Comparison of ENCODE assay signal across 8 mouse cellular contexts in the genomic region with DNA sequence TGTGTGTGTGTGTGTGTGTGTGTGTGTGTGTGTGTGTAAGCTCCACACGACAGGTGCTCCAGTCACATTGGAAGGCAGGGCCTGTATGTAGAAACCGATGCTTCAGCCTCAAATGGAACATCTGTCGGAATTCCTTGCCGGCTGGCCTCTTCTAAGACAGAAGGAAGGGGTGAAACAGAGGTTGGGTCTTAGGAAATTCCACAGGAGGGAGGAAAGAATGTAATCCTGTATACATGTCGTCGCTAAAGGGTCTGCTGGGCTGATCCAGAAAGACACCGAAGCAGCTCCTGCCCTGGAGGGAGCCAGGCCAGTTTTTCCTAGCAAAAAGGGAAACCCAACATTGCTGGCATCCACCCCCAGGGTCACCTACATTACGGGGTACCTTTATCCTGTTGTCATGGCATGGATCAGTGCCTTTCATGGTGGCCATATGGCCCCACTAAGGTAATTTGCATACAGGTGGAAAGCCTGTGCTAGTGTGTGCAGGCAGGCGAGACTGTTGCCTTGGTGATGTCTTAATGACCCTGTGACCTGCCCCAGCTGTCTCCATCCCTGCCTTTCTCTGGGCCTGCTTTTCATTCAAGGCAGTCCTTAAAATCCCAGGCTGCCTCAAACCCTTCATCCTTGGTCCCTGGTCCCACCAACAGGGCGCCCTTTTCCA. TPM values are rescaled to one million over a fixed set of nuclear protein-coding genes. Genes with fewer than 3 reads are reported as not detected.
DNase-seq lines count a peak whose midpoint lies in the region; ATAC-seq and TF ChIP-seq lines count a peak whose summit lies in the region.

No protein-coding gene starts in this region.

- DNase-seq in MEL (ENCODE audit: low read depth, low spot score): no peak
- DNase-seq in embryonic facial prominence, embryonic 10.5 days (ENCODE audit: low spot score): peak; percentile 69
- DNase-seq in kidney, adult 2 months: peak; percentile 67
- peak; percentile 96 for DNase-seq in midbrain, embryonic 11.5 days (ENCODE audit: low spot score, missing footprints)
- no peak for DNase-seq in c-Kit-positive CD71-positive TER-119-positive erythroid progenitor cells, embryonic 14.5 days (ENCODE audit: low spot score)
- DNase-seq in right cerebral cortex, postnatal 14 days: no peak
- no peak for DNase-seq in cerebellum, adult 11 months
- DNase-seq in adrenal gland, postnatal 10 days: no peak

- H3K9ac ChIP-seq in MEL (ENCODE audit: control insufficient read depth, low read depth, low read length, poor library complexity, severe bottlenecking): no peak overlapping the region
- H3K9ac ChIP-seq in midbrain, embryonic 11.5 days (ENCODE audit: low read length): peak overlapping the region; percentile 32

- TF ChIP-seq CTCF in MEL (IDR thresholded peaks at IDR 0.05 in 2 of 3, conservative IDR thresholded peaks at IDR 0.05 in 1 of 3; ENCODE audit: control insufficient read depth in 1 of 3, insufficient read depth in 1 of 3, low read depth in 2 of 3, low read length in 3 of 3, poor library complexity in 1 of 3, severe bottlenecking in 1 of 3): no peak
- no peak for TF ChIP-seq CTCF in kidney, adult 2 months (conservative IDR thresholded peaks at IDR 0.05; ENCODE audit: insufficient read depth, insufficient read length, low read depth, low read length)

- TF ChIP-seq POLR2A in MEL (IDR thresholded peaks at IDR 0.05; ENCODE audit: control insufficient read depth in 1 of 2, insufficient read depth in 1 of 2, low read depth in 1 of 2, low read length in 2 of 2, poor library complexity in 1 of 2): no peak
- no peak for TF ChIP-seq POLR2A in kidney, adult 2 months (IDR thresholded peaks at IDR 0.05; ENCODE audit: low read depth, low read length)

- 26% methylated on average over 10 of the region's 10 CpGs for WGBS in embryonic facial prominence, embryonic 10.5 days
- WGBS in kidney, adult 2 months: 58% methylated on average over 10 of the region's 10 CpGs
- 8% methylated on average over 10 of the region's 10 CpGs for WGBS in midbrain, embryonic 11.5 days

- H3K27me3 ChIP-seq in MEL (ENCODE audit: control insufficient read depth in 1 of 2, insufficient read depth in 2 of 2, low read length in 2 of 2): no peaks in the 10 kb centered on the region
- H3K27me3 ChIP-seq in embryonic facial prominence, embryonic 10.5 days (replicated peaks; ENCODE audit: low read depth, poor library complexity, severe bottlenecking): peaks cover 5% of the 10 kb centered on the region; the same call in 1 of the 2 replicates
- H3K27me3 ChIP-seq in kidney, adult 2 months (replicated peaks; ENCODE audit: control insufficient read depth, insufficient read depth, low read length): no peaks in the 10 kb centered on the region
- H3K27me3 ChIP-seq in midbrain, embryonic 11.5 days (ENCODE audit: control insufficient read depth, insufficient read depth, low read length): no peaks in the 10 kb centered on the region; the same call in 1 of the 2 replicates

- H3K4me3 ChIP-seq in MEL (ENCODE audit: control insufficient read depth in 1 of 2, insufficient read depth in 1 of 2, low read depth in 2 of 2, low read length in 2 of 2): no peak overlapping the region
- peak overlapping the region; percentile 25 for H3K4me3 ChIP-seq in embryonic facial prominence, embryonic 10.5 days
- no peak overlapping the region for H3K4me3 ChIP-seq in kidney, adult 2 months (ENCODE audit: insufficient read depth, low read depth, low read length)
- no peak overlapping the region for H3K4me3 ChIP-seq in midbrain, embryonic 11.5 days (ENCODE audit: low read depth, low read length)

- H3K36me3 ChIP-seq in MEL (ENCODE audit: control insufficient read depth in 1 of 2, insufficient read depth in 2 of 2, low read length in 2 of 2): peaks cover 1 to 31% of the 10 kb centered on the region in 2 experiments; a peak in 2 of 4 replicates
- H3K36me3 ChIP-seq in embryonic facial prominence, embryonic 10.5 days (replicated peaks): peaks cover 52% of the 10 kb centered on the region
- H3K36me3 ChIP-seq in kidney, adult 2 months (ENCODE audit: control insufficient read depth, insufficient read depth, low read length): no peaks in the 10 kb centered on the region; the same call in 1 of the 2 replicates
- peaks cover 16% of the 10 kb centered on the region for H3K36me3 ChIP-seq in midbrain, embryonic 11.5 days (ENCODE audit: control insufficient read depth, insufficient read depth, low read length)

- TF ChIP-seq EP300 in MEL (IDR thresholded peaks at IDR 0.05; ENCODE audit: low read depth in 1 of 2, low read length in 2 of 2): no peak

- ATAC-seq in midbrain, embryonic 11.5 days (ENCODE audit: low FRiP score): peak; percentile 84

- H3K4me2 ChIP-seq in midbrain, embryonic 11.5 days: peak overlapping the region; percentile 85

- TF ChIP-seq RAD21 in MEL (IDR thresholded peaks at IDR 0.05; ENCODE audit: low read depth, low read length): no peak

- no peaks in the 10 kb centered on the region; the same call in none of the 2 replicates for H3K79me2 ChIP-seq in MEL (ENCODE audit: control insufficient read depth, insufficient read depth, low read length, poor library complexity)

- H3K4me1 ChIP-seq in MEL (ENCODE audit: control insufficient read depth in 1 of 2, insufficient read depth in 2 of 2, low read length in 2 of 2): peaks cover 15 to 33% of the 10 kb centered on the region in 2 experiments
- H3K4me1 ChIP-seq in embryonic facial prominence, embryonic 10.5 days: peaks cover 58% of the 10 kb centered on the region
- H3K4me1 ChIP-seq in kidney, adult 2 months (ENCODE audit: control insufficient read depth, insufficient read depth, low read length): peaks cover 7% of the 10 kb centered on the region; the same call in 1 of the 2 replicates
- H3K4me1 ChIP-seq in midbrain, embryonic 11.5 days (ENCODE audit: control insufficient read depth, insufficient read depth, low read length): peaks cover 43% of the 10 kb centered on the region

- 0 out of 2 replicates have a peak overlapping the region, but pooled peaks have one; percentile 6 for H3K27ac ChIP-seq in MEL (ENCODE audit: control insufficient read depth, low read depth, low read length)
- H3K27ac ChIP-seq in embryonic facial prominence, embryonic 10.5 days (replicated peaks): peak overlapping the region; percentile 75
- peak overlapping the region; percentile 24; the same call in 1 of the 2 replicates for H3K27ac ChIP-seq in kidney, adult 2 months (ENCODE audit: insufficient read depth, low read depth, low read length)
- H3K27ac ChIP-seq in midbrain, embryonic 11.5 days (ENCODE audit: low read depth, low read length): peak overlapping the region; percentile 93

- no peaks in the 10 kb centered on the region for H3K9me3 ChIP-seq in MEL (replicated peaks; ENCODE audit: insufficient read depth, low read length)
- no peaks in the 10 kb centered on the region for H3K9me3 ChIP-seq in embryonic facial prominence, embryonic 10.5 days
- no peaks in the 10 kb centered on the region for H3K9me3 ChIP-seq in midbrain, embryonic 11.5 days (ENCODE audit: control insufficient read depth, low read length)

TF ChIP-seq in MEL, 35 proteins besides CTCF, POLR2A, EP300 and RAD21:
- TF ChIP-seq NRF1 (IDR thresholded peaks at IDR 0.05; ENCODE audit: insufficient read depth, low read depth, low read length, poor library complexity, severe bottlenecking): no peak

RNA-seq across cellular contexts. Expression of gene Spef1, which starts 3.4 kb away (rescaled TPM):
- 0.46 and 1.8 TPM in 2 replicates for total RNA-seq in MEL (2012; rRNA removed)
- 1 to 10 TPM in 1 of 2 experiments, not detected in 1; 1.2 TPM for polyA plus RNA-seq in MEL (2012; ENCODE audit: insufficient read depth in 1 of 2, insufficient read length in 2 of 2, low read depth in 1 of 2, low replicate concordance in 2 of 2, missing spikeins in 1 of 2)
- polyA plus RNA-seq in embryonic facial prominence, embryonic 10.5 days (2016; fragmentation: Nextera tagmentation; extraction: Ambion mirVana): 3.2 TPM in 2 replicates
- polyA plus RNA-seq in kidney, adult 2 months (2012; rRNA removed): 4.6 and 5.2 TPM in 2 replicates
- 6.3 and 7.1 TPM in 2 replicates for polyA plus RNA-seq in midbrain, embryonic 11.5 days (2014; fragmentation: Nextera tagmentation; extraction: Ambion mirVana)
- 10 to 100 TPM in 1 of 2 experiments, 1 to 10 TPM in 1; 7.4 to 10.5 TPM for total RNA-seq in adrenal gland, postnatal 10 days (2021)

RNA-seq across cellular contexts. Expression of gene Cdc25b, which starts 3.7 kb away (rescaled TPM):
- total RNA-seq in MEL (2012; rRNA removed): 11.8 and 12.6 TPM in 2 replicates
- polyA plus RNA-seq in MEL (2012; ENCODE audit: insufficient read depth in 1 of 2, insufficient read length in 2 of 2, low read depth in 1 of 2, low replicate concordance in 2 of 2, missing spikeins in 1 of 2): 10 to 100 TPM in 1 of 2 experiments, not detected in 1; 34.5 TPM
- polyA plus RNA-seq in embryonic facial prominence, embryonic 10.5 days (2016; fragmentation: Nextera tagmentation; extraction: Ambion mirVana): 50.0 and 52.6 TPM in 2 replicates
- polyA plus RNA-seq in kidney, adult 2 months (2012; rRNA removed): 12.9 TPM in 2 replicates
- polyA plus RNA-seq in midbrain, embryonic 11.5 days (2014; fragmentation: Nextera tagmentation; extraction: Ambion mirVana): 122 and 130 TPM in 2 replicates
- 10 to 100 TPM; 13.6 to 22.4 TPM for total RNA-seq in adrenal gland, postnatal 10 days (2021)

RNA-seq across cellular contexts. Expression of gene Cenpb, which starts 10.6 kb away (rescaled TPM):
- 16.1 and 24.3 TPM in 2 replicates for total RNA-seq in MEL (2012; rRNA removed)
- 10 to 100 TPM in 1 of 2 experiments, not detected in 1; 34.9 TPM for polyA plus RNA-seq in MEL (2012; ENCODE audit: insufficient read depth in 1 of 2, insufficient read length in 2 of 2, low read depth in 1 of 2, low replicate concordance in 2 of 2, missing spikeins in 1 of 2)
- polyA plus RNA-seq in embryonic facial prominence, embryonic 10.5 days (2016; fragmentation: Nextera tagmentation; extraction: Ambion mirVana): 7.4 and 7.6 TPM in 2 replicates
- polyA plus RNA-seq in kidney, adult 2 months (2012; rRNA removed): 95.3 and 105 TPM in 2 replicates
- 8.7 and 9.5 TPM in 2 replicates for polyA plus RNA-seq in midbrain, embryonic 11.5 days (2014; fragmentation: Nextera tagmentation; extraction: Ambion mirVana)
- total RNA-seq in adrenal gland, postnatal 10 days (2021): 10 to 100 TPM; 76.2 to 86.6 TPM

RNA-seq across cellular contexts. Expression of gene Ap5s1, which starts 16.4 kb away (rescaled TPM):
- total RNA-seq in MEL (2012; rRNA removed): 9.6 TPM in 2 replicates
- 10 to 100 TPM in 1 of 2 experiments, not detected in 1; 12.7 TPM for polyA plus RNA-seq in MEL (2012; ENCODE audit: insufficient read depth in 1 of 2, insufficient read length in 2 of 2, low read depth in 1 of 2, low replicate concordance in 2 of 2, missing spikeins in 1 of 2)
- 23.3 and 25.3 TPM in 2 replicates for polyA plus RNA-seq in embryonic facial prominence, embryonic 10.5 days (2016; fragmentation: Nextera tagmentation; extraction: Ambion mirVana)
- polyA plus RNA-seq in kidney, adult 2 months (2012; rRNA removed): 48.5 and 51.6 TPM in 2 replicates
- 26.6 and 29.4 TPM in 2 replicates for polyA plus RNA-seq in midbrain, embryonic 11.5 days (2014; fragmentation: Nextera tagmentation; extraction: Ambion mirVana)
- total RNA-seq in adrenal gland, postnatal 10 days (2021): 10 to 100 TPM; 16.9 to 25.8 TPM

RNA-seq across cellular contexts. Expression of gene 1700037H04Rik, which starts 30.6 kb away (rescaled TPM):
- total RNA-seq in MEL (2012; rRNA removed): 38.2 and 45.5 TPM in 2 replicates
- 10 to 100 TPM in 1 of 2 experiments, not detected in 1; 72.6 TPM for polyA plus RNA-seq in MEL (2012; ENCODE audit: insufficient read depth in 1 of 2, insufficient read length in 2 of 2, low read depth in 1 of 2, low replicate concordance in 2 of 2, missing spikeins in 1 of 2)
- polyA plus RNA-seq in embryonic facial prominence, embryonic 10.5 days (2016; fragmentation: Nextera tagmentation; extraction: Ambion mirVana): 115 and 119 TPM in 2 replicates
- 107 and 112 TPM in 2 replicates for polyA plus RNA-seq in kidney, adult 2 months (2012; rRNA removed)
- 112 and 122 TPM in 2 replicates for polyA plus RNA-seq in midbrain, embryonic 11.5 days (2014; fragmentation: Nextera tagmentation; extraction: Ambion mirVana)
- 10 to 100 TPM; 82.0 to 96.4 TPM for total RNA-seq in adrenal gland, postnatal 10 days (2021)

Comparison
In these comparisons a context has a peak if more than half of its experiments do, and no peak if none do; other contexts are left out.
1. DNase-seq: peak in embryonic facial prominence, embryonic 10.5 days (single experiment), kidney, adult 2 months (single experiment) and midbrain, embryonic 11.5 days (single experiment); none in MEL (single experiment), c-Kit-positive CD71-positive TER-119-positive erythroid progenitor cells, embryonic 14.5 days (single experiment), right cerebral cortex, postnatal 14 days (single experiment), cerebellum, adult 11 months (single experiment) and adrenal gland, postnatal 10 days (single experiment).
2. H3K27ac ChIP-seq: peak in every context shown above with its lines; median percentile 93 in midbrain, embryonic 11.5 days; 75 in embryonic facial prominence, embryonic 10.5 days; 24 in kidney, adult 2 months; 6 in MEL.